Mouse (Mus musculus) Muller cell, postnatal 12 days (primary cell): Measurements from ENCODE around the gene Slc34a1.

Experiments used
- DNase-seq: peaks from one replicate; pipeline ENCODE4 v3.0.0-alpha.2; 2015; ENCODE audit errors: inconsistent ontology term

Gene Slc34a1

DNA sequence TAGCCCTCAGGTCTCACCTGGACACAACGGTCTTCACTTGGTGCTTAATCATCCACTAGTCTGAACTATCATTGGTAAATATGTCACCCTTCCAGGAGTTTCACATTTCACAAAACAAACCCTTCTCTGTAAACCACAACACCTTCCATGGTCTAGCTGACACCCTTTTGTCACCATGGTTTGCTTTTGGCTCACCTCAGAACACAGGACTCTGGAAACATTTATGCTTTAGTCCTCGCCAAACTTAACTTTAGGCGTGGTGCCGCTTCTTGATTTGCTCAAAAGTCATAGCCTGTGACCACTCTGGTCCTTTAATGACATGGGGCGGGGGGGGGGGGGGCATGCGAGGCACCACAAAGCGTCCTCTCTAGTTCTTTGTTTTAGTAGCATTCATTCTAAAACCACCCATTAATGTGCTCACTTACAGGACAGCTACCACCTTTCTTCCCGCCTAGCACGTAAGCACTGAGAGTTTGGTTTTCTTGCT, 45.9 kb downstream of the Slc34a1 start:
- DNase-seq = no peak

DNA sequence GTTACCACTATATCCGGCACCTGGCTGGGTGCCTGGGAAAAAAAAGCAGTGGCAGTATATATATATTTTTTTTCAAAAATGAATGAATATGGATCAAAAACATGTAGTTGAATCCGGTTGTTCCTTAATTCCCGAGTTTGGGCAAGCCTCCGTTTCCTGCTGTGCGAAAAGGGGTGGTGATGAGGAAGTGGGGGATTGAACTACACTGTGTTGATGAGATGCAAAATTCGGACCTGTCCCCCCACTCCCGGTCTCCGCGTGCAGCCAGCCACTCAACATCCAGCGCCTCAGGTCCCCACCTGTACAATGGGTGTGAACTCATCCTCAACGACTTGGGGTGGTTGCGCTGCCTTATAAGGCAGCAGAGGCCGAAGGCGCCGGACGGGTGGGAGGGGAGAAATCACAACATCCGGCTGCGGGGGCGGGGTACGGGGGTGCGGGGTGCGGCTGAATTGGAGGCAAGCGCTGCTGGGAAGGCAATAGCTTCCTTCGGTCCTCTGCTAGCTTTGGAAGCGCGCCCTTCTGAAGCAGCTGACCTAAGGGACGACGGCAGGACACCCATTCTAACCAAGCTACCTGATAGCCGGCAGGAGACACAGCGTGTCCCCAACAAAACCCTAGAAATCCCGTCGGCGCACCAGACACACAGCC, 46.4 kb downstream of the Slc34a1 start:
- no peak for DNase-seq

DNA sequence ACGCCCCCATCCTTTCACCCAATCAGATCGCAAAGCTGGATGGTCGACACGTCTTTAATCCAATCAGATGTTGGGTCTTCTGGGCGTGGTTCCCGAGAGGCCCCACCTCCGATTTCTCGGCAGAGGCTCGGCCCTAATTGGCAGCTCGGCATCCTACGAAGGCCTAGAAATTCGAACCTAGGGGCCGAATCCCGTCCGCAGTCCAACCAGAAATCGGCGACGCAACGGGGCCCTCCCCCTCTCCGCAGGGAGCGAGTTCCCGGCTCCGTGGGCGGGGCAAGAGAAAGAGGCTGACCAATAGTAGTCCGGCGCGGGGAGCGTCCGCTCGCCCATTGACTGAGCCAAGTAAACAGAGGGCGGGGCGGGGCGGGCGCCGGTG, 46.9 kb downstream of the Slc34a1 start, which contains the start of gene Grk6:
TSS of gene Grk6 (plus strand) at position 136 of the 379 bp plus-strand sequence.
- peak; percentile 100 for DNase-seq

DNA sequence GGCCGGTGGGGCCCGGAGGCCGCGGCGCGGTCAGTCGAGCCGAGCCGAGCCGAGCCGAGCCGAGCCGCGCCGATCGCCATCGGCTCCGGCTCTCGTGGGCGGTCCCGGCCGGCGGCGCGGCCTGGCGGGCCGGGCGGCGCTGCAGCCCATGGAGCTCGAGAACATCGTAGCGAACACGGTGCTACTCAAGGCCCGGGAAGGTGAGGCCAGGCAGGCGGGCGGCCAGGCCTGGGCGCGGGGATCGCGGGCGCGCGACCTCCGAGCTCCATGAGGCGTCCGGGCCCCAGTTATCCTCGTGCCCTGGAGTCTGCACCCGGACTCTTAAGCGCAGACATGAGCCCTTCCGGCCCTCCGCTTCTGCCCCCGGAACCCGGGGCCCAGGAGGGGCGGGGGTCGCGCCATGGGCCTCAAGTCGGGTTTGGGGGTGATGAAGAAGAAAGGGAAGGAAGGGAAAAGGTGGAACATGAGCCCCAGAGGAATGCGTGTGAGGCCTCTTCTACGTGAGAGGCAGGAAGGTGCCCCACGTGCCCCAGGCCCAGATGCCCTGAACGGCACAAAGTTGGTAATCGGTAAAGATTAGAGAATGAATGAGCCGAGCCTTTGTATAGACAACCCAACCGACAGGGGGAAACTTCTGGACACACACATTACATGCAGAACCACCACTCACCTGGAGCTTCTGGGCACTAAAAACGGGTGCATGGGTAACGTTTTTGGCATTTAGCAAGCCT, 47.5 kb downstream of the Slc34a1 start:
- no peak for DNase-seq

DNA sequence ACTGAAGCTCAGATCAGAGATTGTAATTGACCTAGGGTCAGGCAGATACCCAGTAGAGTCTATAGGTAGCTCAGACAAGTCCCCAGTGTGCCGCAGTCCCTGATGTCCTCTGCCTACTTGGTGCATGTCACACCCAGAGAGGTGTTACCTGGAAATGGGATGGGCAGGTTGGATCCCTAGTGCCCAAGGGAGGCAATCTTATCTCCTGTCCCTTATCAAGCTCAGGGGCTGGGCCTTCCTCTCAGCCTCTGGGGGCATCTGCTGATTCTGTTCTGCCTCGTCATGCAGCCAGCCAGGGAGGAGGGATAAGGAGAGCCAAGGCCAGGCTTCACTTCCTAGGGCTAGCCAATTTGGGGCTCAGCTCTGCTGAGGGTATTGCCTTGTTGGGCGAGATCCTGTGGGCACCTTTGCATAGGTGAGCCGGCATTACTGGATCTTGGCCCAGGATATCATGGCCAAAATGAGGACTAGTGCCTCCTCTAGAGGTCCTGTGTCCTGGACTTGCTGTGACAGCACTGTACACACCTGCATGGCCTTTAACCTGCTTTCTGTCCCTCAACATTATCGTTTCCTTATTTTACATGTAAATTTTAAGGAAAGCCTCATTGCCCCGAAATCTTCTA, 48.6 kb downstream of the Slc34a1 start:
- DNase-seq = no peak

DNA sequence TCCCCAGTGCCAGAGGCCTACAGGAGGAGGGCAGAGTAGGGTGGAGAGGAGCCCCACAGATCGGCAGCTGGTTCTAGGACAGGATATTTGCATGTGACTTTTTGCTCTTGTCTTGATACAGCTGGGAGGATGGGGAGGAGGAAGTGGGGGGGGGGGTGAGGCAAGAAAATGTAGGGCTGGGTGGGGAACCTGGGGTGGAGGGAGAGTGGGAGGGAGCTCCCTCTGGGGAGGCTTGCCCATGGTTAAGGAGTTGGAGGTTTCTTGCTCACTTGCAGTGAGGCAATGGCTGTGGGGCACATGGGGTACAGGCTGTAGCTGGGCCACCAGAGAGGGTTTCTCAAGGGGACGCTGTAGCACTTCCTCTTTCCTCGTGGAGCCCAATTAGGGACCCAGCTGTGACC, 49.6 kb downstream of the Slc34a1 start:
- no peak for DNase-seq

DNA sequence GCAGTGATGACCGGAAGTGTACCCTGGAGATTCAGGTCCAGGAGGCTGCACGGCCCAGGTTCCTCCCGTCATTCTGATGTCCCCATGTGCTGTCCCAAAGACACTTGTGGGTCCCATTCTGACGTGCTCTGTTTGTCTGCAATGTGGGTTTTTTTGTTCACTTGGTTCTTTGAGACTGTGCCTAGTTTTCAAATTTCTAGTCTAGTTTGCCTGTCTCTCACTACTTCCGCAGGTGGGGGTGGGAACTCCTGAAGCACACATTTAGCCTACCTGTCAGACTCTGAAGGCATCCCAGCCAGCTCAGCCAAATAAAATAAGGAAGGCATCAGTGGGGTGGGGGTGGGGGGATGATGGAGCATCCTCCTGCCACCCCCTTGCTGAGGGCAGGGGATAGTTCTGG, 50.1 kb downstream of the Slc34a1 start:
- DNase-seq = no peak

DNA sequence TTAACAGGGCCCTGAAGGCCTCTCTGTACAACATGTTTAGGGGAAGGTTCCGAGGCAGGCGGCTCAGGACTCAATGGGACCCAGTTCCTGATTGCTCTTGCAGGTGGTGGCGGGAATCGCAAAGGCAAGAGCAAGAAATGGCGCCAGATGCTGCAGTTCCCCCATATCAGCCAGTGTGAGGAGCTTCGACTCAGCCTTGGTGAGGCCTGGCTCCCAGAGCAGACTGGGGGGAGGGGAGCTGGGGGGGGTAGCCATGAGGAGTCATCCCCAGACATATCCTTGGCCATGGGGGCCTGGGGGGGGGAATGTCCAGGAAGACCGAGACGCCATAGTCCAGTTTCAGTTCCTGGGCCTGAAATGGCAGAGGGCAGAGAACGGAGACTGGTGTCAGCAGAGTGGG, 51.2 kb downstream of the Slc34a1 start:
- no peak for DNase-seq

DNA sequence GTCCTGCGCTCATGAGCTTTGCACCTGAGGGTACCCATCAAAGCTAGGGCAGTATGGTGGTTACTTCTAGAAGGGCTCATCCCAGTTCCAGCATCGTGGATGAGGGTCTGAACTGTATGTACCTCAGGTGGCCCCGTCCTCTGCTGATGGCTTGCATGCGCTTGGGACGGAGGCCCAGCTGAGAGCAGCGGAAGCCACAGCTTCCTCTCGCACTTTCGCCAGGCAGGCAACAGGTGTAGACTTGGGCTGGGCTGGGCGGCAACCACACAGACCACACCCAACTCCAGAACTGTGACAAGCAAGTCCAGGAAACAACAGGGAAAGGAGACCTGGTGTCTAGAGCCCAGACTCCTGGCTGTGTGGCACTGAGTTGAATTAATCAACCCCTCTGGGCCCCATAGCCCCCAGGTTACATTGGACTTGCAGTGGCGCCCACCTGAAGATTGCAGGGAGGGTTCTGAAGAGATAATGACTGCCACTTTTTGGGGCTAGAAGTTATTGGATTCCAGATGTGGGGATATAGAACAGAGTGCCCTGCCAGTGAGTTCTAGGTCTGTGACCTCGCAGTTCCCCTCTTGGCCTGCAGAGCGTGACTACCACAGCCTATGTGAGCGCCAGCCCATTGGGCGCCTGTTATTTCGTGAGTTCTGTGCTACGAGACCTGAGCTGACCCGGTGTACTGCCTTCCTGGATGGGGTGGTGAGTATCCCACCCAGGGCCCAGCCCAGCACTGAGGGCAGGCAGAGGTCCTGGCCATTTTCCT, 51.9 kb downstream of the Slc34a1 start:
- DNase-seq = no peak

DNA sequence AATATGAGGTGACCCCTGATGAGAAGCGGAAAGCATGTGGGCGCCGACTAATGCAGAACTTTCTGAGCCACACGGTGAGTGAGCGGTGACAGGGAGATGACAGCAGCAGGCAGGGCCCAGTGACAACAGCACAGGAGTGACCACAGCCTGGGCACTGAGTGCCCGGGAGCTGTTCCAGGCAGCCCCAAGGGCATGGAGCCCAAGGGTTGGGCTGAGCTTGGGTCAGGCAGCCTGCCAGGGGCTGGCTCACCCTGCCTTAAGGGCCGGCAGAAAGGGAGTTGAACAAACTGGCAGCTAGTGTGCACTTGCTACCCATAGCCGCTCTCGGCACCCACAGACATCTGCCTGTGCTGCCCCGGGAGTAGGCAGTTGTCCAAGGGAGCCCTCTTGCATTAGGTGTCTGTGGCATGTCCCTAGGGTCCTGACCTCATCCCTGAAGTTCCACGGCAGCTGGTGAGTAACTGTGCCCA, 52.6 kb downstream of the Slc34a1 start:
- DNase-seq = peak; percentile 95

DNA sequence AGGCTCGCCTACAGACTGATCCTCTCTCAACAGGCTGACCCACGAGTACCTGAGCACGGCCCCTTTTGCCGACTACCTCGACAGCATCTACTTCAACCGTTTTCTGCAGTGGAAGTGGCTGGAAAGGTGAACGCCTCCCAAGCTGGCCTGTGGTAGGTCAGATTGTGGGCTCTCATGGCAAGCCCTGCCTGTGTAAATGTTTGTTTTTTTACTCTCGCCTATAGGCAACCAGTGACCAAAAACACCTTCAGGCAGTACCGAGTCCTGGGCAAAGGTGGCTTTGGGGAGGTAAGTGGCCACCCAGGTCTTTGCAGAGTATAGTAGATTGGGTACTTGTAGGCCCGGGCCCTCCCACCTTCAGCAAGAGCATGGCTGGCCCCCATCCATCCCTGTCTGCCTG, 53.3 kb downstream of the Slc34a1 start:
- no peak for DNase-seq

DNA sequence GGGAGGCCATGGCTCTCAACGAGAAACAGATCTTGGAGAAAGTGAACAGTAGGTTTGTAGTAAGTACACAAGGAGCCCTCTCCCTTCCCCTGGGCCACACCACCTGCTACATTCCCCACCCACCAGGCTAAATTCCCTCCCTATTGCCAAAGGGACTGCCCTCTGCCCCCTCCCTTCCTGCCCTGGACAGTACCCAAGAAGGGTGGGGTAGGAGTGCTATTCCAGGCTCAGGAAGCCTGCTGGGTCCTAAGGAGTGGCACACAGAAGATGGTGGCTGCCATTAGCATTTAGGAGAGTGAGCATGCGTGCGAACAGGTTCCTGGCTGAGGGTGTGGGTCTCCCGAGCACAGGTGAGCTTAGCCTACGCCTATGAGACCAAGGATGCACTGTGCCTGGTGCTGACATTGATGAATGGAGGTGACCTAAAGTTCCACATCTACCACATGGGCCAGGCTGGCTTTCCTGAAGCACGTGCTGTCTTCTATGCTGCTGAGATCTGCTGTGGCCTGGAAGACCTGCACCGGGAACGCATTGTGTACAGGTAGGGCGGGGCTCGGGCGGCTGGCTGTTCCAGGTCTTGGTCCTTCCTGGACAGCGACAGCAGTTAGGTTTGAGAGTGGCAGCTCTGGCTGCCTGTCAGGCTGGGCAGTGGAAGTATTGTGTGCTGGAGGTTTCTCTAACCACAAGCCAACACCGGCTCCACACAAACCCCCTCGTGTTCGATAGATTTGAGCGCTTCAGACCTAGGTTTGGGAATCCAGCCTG, 54.0 kb downstream of the Slc34a1 start:
- DNase-seq = no peak

DNA sequence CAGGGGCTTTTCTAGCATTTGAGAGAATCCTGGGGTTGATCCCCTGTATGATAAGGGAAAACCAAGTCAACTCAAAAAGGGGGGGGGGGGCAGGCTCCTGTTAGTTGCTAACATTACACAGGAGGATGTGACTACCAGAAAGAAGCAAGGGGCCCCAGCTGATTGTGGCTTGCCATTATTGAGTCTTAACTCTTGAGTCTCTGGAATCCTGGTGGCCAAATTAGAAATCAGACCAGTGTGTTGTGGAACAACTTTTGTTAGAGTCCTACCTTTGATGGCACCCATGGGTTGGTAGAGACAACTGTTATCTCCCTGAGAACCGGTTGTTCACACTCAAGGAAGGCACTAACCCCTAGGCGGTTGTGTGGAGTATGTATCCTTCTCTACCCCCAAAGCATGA, 65.0 kb downstream of the Slc34a1 start:
- no peak for DNase-seq

DNA sequence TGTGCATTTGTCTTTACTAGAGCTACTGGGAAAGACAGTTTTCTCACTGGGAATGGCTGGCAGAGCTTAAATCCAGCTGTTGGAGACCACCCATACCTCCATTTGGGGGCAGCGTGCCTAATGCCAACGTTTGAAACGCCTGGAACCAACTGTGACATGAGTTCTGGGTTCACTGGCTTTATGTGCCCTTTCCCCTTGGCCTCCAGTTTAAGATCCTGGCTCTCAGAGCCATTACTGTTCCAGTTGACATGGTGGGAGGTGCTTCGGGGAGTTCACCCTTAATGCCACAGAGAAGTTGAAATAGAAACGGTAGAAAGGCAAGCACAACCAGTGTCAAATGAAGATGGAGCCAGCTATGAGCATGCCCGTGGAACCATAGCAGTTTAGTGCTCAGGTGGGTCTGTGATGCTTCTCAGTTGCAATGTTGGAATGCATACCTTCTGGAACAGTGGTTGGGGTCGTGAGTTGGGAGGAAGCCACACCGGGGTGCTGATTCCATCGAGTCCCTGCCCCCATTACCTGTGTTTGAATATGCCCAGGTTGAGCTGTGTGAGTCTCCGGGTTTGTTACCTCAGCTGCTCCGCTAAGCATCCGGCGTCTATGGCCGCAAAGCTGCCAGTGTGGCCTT, 65.5 kb downstream of the Slc34a1 start:
- DNase-seq = no peak

DNA sequence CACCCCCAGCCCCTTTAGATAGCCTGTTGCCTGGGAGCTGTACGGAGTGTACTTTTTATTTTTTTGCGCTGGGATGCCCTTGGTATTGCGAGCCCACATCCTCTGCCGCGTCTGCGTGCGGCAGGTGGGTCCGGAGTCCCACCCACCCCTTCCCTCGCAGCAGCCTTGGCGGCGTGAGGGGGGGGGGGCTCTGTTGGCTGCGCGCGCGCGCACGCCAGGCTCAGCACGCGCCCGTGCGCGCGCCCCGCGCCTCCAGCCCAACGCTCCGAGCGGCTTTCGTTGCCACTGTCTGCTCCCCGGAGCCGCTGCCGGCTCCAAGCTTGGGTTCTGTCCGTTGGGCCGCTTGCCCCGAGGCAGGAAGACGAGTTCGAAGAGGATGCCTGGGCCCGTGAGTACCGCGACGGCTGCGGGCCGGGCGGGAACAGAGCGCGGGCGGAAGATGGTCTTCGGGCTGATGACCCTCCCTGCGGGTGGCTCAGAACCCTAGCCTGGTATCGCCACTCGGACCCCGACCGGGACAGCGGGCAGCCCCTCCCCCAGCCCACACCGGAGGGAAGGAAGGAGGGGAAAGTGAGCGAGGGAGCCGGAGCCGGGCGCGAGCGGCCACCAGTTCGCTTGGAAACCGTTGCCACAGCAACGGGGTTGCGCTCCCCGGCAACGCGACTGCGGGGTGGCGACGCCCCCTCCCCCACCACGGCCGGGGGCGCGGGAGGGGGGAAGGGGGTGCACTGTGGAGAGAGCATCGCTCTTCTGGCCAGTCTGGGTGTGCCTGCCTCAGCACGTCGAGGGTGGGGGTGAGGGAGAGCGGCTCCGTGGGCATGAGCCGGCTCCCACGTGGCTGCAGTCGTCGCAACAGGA, 66.3 kb downstream of the Slc34a1 start, which contains the start of gene Prr7:
TSS of gene Prr7 (plus strand) at position 241 of the 858 bp plus-strand sequence.
- peak; percentile 86 for DNase-seq

DNA sequence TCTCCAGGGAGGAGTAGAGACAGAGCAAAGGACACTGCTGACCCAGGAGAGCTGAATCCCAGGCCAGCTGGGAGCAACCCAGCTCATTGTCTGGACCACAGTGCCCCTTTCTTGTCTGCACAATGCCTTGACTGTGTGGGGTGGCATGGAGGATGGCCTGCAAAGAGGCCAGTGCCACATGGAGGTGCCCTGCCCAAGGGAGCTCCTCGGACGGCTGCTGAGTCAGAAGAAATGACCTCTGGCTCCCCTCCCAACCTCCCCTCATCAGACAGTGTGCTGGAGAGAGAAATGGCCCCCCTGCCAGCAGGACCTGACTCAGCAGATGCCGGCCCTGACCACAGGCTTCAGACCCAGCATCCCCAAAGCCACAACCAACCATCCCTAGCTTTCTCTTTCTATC, 67.2 kb downstream of the Slc34a1 start:
- DNase-seq = peak; percentile 99
